Mouse (Mus musculus): ENCODE results near the gene Fopnl.

GRCm38 (mm10) chr16:14303148-14303547 lies 14.1 kb downstream of the Fopnl start:
- TF ChIP-seq POLR2A (IDR thresholded peaks at IDR 0.05; ENCODE audit: control insufficient read depth in 1 of 2, insufficient read depth in 1 of 2, low read depth in 1 of 2, low read length in 2 of 2, poor library complexity in 1 of 2) (no peak), RAD21 (IDR thresholded peaks at IDR 0.05; ENCODE audit: low read depth, low read length) (no peak), CTCF (IDR thresholded peaks at IDR 0.05 in 2 of 3, conservative IDR thresholded peaks at IDR 0.05 in 1 of 3; ENCODE audit: control insufficient read depth in 1 of 3, insufficient read depth in 1 of 3, low read depth in 2 of 3, low read length in 3 of 3, poor library complexity in 1 of 3, severe bottlenecking in 1 of 3) (no peak), MEF2A (IDR thresholded peaks at IDR 0.05; ENCODE audit: extremely low read depth, insufficient replicate concordance, low read depth, low read length, poor library complexity, severe bottlenecking) (no peak), EP300 (IDR thresholded peaks at IDR 0.05; ENCODE audit: low read depth in 1 of 2, low read length in 2 of 2) (no peak), GATA1 (IDR thresholded peaks at IDR 0.05; ENCODE audit: low read depth, low read length) (no peak), USF2 (IDR thresholded peaks at IDR 0.05; ENCODE audit: borderline replicate concordance in 1 of 2, insufficient read depth in 1 of 2, low read depth in 1 of 2, low read length in 2 of 2) (no peak), MAFK (IDR thresholded peaks at IDR 0.05; ENCODE audit: borderline replicate concordance, low read depth, low read length) (no peak), POLR2AphosphoS2 (IDR thresholded peaks at IDR 0.05; ENCODE audit: low read length) (no peak)

Measured in MEL (cell line).